Mouse (Mus musculus): ENCODE measurements around the gene Rasgrp4.
A peak's percentile ranks its signal among the peaks of the same experiment; 100 is the strongest.
"Not testable (repeated sequence)": the region's sequence is repeated elsewhere in the genome, so short reads cannot be mapped to it uniquely, and the experiment has no call there.

The Rasgrp4 gene

DNA sequence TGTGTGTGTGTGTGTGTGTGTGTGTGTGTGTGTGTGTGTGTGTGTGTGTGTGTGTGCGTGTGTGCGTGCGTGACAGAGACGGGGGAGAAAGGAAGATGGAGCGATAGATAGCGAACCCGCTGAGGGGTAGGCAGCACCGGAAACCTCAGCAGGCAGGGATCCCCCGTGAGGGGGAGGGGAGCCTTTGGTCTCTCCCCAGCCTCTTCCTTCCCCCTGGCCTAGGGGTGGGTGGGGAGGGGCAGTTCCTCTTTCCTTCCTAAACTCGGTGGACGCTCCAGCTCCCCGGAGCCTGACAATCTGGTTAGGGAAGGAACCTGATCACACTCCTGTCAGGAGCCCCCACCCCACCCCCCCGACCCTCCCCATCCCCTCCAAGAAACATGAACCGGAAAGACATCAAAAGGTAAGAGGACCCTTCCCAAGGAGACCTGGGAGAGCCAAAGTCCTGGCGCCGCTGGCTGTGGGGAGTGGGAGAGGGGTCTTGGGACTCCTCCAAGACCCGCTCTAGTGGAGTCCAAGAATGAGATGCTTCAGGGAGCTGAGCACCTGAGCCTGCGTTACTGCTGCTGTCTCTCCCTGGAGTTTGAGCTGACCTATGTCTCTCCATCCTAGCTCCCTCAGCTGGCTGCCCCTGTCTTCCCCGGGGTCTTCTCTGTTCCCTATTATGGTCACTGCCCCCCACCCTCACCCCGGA is at the start of gene Rasgrp4:
Gene Rasgrp4 (plus strand): TSS at position 159 of the 694 bp plus-strand sequence.
- peak; percentile 33 for DNase-seq

DNA sequence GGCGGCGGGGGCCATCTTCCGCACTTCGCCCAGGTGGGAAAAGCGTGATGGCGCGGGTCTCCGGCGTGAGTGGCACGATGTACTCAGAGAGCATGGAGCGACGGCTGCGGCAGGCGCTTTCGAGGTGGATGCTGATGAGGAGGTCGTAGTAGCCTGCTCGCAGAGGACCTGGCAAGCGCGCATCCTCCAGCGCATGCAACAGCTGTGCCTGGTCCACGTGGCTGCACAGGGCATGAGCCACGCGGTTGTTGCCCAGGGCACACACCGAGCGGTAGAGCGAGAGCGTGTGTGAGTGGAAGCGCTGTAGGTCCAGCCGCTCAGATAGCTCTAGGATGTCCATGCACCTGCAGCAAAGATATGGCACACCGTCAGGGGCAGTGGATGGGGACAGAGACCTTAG is 48.7 kb upstream of the Rasgrp4 start:
- no peak for DNase-seq

DNA sequence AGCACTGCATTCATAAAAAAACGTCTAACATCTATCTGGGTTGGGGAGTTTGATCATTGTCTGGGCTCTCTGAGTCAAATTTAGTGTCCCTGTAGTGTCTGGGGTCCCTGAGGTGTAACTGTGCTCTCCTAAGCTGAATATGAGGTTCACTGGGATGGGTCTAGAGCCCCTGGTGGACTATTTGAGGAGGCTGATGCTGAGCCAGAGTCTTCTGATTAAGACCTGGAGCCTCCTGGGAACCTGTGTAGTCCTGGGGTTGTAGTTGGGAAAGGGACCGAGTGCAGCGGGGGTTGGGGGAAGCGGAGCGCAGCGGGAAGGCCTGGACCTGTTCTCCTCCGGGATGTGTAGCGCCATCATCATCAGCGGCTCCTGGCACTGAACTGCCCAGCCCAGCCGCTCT is 47.7 kb upstream of the Rasgrp4 start:
- DNase-seq, result no peak

DNA sequence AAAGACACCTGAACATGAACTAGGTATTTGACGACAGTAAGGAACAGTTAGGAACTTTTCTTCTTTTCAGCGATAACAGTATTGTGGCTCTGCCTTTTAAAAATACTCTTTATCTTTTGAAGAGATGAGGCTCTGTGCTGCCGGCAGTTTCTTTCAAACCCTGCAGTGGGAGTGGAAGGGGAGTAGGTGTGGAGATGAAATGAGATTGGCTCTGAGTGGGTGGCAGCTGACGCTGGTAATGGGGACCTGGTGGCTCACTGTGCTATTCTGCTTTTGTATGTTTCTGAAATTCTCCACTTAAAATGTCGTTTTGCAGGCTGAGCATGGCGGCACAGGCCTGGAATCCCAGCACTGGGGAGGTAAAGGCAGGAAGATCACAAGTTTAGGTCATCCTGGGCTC is 45.8 kb upstream of the Rasgrp4 start:
- DNase-seq, result no peak

DNA sequence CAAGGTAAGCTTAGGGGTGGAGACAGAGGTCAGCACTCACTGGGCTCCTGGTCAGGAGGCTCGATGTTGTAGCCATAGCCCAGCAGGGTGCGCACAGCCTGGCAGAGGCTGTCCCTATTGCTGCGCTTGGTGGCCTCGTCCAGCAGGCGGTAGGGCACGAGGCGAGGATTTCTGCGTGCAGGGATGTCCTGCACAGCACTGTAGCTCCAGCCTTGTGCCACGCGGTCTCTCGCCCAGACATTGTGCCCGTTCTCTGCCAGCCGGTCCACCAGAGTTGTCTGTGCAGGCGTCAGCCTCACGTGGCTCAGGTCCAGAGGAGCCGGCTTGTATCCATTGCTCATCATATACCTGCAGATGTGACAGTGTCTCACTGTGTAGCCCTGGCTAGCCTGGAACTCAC is 37.5 kb upstream of the Rasgrp4 start:
- no peak for DNase-seq

DNA sequence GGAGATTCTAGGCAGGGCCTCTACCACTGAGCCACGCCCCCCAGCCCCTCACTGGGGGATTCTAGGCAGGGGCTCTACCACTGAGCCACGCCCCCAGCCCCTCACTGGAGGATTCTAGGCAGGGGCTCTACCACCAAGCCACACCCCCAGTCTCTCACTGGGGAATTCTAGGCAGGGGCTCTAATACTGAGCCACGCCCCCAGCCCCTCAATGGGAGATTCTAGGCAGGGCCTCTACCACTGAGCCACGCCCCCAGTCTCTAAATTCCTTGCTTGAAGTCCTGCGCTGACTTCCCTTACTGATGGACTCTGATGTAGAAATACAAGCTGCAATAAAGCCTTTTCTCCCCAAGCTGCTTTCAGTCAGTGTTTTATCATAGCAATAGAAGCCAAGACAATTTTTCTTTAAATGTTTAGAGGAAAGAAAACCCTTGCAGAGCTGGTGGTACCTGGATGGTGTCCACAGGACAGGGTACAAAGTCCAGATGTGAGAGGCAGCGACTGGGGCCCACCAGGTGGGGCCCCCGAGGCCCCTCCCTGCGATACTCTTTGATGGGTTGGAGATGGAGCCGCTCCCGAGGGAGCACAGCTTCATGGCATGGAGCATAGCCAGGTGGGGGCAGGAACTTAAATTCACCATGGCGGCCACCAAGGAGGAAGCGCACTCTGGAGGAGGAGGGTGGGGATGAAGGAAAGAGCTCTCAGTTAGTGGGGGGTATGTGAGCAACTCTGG is 33.2 kb upstream of the Rasgrp4 start:
- no peak for DNase-seq

DNA sequence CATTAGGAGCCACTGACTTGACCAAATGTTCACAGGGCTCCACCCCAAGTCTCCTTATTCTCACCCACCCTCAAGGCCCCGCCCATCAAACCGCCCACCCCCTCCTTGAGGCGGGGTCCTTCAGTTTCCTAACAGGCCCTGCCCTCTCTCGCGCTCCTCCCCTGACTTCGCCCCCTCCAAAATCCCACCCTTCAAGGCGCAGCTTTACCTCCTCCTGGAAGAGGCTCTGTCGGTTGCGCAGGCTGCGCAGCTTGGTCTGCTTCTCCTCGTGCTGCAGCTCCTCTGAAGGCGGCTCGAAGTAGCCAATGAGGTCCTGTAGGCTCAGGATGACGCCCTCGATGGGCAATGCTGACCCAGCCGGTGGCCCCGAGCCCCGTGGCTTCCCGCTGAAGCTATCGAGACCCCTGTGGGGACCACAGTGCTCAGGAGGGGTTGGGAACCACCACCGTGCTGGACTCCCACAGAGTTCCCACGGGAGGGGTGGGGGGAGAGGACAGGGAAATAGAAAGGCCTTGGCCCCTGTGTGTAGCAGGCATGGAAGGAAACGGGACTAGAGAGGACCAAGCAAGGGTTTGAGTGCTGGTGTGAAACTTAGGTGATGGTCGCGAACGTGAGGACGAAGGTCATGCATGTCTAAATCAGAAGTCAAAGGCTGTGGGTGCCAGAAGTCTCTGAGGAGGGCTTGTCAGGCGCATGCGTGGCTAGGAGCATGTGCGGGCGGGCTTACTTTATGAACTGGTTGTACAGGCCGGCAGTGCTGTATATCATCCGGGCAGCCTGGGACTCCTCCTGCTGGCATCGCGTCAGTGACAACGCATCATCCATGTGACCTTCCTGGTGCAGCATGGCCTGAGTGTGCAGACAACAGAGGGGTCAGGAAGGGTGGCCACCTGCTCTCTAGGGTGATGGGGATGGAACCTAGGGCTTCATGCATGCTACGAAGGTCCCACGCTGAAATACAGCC is 25.4 kb upstream of the Rasgrp4 start:
- DNase-seq, result peak; percentile 55

DNA sequence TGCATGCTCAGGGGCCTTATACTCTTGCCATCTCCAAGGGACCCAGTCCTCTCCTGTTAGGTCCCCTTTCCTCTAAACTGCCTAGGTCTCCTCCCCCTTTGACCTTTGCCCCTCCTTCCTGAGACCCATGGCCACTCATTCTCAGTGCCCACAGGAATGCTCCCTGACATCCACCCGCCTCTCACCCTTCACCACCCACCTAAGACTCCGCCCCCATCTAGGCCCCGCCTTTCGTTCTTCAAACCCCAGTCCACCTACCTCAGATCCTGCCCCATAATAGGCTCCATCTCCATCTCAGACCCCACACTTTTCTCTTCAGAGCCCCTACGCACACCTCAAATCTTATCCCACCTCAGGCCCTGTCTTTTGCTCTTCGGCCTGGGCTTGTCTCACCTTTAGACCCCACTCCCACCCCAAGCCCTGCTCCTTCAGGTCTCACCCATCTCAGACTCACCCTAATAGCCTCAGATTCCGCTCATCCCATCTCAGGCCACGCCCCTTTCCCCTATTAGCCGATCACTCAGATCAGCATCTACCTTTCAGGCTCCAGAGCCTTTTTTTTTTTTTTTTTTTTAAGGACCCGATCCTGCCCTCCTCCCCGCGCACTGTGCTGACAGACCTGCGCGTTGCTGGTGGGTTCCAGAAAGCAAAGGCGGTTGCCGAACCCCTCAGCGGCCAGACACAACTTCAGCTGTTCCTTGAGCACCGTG is 16.4 kb upstream of the Rasgrp4 start:
- DNase-seq, result no peak

DNA sequence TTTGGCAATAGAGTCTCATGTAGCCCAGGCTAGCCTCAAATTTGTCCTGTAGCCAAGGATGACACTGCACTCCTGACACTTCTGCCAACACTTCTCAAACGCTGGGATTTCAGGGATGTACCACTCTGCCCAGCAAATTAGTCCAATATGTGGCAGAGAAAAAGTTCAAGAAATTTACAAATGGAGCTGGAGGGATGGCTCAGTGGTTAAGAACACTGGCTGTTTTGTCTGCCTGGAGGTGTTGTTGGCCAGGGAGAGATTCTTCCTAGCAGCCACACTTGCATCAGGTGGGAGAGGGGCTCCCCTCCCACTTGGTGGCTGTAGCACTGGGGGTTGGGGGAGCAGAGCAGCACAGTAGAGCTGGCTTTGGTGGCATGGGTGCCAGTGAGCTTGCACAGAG is 15.1 kb upstream of the Rasgrp4 start:
- DNase-seq, result no peak

DNA sequence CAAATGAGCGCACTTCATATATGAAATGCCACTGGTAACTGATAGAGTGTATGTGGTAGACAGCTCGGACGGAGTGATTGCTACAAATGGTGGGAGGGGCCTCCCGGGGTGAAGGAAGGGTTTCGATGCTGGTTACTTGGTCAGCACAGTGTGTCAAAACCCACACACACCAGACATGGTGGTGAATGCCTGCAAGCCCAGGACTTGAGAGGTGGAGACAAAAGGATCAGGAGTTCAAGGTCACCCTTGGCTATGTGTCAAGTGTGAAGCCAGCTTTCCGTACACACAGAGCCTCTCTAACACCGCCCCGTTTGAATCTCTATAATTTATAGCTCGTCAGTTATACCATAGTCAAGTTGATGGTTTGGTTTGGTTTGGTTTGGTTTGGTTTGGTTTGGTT is 11.8 kb upstream of the Rasgrp4 start:
- DNase-seq, result no peak

DNA sequence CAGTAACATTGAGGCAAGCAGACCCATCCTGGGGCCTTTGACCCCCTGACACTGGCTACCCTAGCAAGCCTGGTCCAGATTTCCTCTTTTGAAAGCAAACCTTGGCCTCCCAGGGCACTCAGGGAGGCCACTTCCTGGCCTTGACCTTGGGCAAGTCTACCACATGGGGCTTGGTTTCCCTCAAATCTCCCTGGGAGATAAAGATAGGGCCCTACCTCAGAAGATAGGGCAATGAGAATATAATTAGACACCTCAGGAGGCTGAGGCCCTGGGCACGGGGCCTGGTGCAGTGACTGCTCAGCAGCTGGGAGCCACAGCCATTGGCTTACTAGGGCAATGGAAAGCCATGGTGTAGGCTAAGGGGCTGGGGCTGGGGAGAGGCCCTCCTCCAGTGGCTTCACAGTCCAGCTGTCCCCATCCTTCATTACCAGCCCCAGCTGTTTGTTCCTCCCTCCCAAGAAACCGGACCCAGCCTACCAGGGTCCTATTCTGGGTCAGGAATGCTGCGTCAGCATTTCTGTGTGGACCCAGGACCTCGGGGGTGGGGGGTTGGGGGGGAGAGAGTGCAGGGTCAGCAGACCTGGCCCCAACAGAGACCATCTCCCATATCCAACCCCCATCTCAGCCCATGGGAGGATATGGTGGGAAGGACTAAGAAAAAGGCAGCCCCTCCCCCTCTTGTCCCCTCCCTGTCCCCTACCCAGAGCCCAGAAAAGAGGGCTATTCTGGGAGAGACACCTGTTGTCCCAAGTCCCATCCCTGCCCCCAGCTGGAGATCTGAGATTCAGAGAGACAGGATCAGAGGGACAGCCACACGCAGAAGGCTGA is 10.9 kb upstream of the Rasgrp4 start:
- no peak for DNase-seq

DNA sequence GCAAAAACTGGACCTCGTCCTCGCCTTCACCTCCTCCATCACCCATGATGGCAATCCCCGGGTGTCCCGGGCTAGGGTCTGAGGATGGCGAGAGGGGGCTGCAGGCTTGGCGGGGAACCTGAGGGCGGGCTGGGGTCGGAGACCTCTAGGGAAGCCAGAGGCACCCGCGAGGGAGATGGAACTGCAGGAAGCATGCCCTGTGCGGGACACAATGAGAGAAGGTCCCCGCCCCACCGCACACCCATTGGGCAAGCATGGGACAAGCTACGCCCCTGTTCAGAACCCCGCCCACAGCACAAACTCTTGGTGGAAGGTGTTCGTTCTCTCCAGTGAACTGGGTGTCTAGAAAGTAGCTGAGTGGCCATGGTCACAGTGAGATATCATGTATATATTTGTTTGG is 9.7 kb upstream of the Rasgrp4 start, which contains the start of gene Ryr1:
Gene Ryr1 (minus strand): TSS at position 210 of the 400 bp plus-strand sequence.
- DNase-seq, result no peak

DNA sequence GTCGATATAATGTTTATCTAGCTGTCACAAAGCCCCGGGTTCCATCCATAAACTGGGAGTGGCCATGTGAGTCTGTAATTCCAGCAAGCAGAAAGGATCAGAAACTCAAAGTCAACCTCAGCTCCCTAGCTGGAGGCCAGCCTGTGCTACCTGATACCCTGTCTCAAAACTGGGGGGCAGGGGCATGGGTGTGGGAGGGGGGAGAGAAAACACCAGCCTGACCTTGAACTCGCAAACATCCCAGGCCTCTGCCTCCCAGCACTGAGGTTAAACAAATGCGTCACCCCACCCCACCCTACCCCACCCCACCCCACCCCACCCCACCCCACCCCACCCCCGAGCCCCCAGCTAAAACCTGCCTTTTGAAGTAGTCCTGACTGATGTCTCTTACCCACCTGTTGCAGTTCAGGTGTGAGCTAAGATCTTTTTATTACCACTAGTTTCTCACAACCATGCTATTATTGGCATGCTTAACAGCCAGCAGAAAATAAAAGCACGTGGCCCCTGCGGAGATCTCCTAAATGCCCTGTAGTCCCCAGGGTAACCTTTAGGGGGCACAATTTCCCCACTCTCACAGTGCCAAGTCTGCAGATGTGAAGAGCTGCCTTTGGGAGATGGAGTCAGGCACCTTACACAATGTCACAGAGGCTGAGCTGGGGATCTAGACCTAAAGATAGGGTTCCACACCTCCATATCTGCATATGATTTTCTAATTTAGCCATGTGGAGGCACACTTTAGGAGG is 8.3 kb upstream of the Rasgrp4 start:
- peak; percentile 27 for DNase-seq

DNA sequence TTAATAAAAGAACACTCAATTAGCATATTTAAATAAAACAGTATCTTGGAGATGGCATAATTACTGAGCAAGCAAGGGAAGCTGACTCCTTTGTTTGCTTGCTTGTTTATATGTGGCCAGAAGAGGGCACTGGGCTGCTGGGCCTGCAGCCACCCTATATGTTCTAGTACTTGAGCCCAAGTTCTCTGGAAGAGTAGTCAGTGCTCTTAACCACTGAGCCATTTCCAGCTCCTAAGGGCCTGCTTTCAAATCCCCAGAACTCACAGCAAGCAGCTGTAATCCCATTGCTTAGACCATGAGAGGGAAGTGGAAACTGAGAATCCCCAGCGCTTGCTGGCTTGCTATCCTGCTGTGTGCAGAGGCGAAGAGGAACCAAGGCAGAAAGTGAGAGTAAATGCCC is 5.9 kb upstream of the Rasgrp4 start:
- no peak for DNase-seq

DNA sequence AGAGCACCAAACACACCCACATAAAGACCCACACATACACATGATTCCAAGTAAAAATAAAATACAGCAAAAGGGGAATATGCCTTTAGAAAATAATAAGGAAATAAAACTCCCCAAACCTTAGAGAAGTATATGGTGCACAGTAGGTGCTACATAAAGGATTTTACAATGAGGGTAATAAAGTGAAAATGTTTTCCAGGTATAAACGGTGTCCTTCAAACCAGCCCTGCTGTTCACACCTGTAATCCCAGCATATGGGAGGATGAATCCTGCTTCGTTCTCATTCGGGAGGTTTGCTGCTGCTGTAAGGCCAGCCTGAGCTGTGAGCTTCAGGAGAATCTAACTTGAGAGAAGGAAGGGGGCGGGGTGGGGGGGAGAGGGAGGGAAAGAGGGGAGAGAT is 421 bp upstream of the Rasgrp4 start:
- DNase-seq, result no peak

DNA sequence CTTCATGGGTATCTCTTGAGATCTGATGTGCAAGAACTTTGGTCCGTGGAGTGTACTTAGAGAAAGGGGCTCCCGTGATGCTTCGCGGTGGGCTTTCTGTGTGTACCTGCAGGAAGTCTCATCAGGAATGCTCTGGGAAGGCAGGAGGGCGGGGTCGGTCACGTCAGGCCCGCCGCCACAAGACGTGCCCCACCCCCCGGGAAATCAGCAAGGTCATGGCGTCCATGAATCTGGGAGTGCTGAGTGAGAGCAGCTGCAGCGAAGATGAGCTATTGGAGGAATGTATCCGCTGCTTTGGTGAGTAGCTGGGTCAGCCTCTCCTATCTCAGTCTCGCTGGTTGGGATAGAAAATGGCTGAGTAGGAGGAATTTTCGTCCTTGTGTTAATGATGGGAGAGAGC is 2.8 kb downstream of the Rasgrp4 start:
- DNase-seq, result no peak

DNA sequence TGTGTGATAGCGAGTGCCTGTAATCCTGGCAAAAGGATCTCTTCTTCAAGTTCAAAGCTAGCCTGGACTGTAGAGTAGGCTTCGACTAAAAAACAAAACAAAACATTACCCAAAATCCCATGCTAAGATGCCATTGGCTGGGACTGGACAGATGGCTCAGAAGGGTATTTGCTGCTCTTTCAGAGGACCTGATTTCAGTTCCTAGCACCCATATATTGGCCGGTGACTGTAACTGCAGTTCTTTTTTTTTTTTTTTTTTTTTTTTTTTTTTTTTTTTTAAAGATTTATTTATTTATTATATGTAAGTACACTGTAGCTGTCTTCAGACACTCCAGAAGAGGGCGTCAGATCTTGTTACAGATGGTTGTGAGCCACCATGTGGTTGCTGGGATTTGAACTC is 4.6 kb downstream of the Rasgrp4 start:
- DNase-seq, result not testable (repeated sequence)

DNA sequence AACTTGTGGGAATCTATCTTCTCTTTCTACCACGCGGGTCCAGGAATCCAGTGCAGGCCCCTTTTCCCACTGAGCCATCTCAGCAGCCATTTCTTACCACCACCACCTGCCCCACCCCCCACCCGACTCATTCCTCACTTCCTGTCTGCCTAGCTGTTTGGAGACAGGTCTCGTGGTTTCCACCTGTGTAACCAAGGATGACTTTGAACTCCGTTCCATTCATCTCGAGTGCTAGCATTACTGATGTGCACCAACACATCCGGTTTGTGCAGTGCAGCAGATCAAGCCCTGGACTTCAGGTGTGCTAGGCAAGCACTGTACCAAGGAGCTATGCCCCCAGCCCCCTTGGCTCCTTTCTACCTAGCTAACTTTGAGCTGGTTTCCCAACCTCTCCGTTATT is 6.8 kb downstream of the Rasgrp4 start:
- no peak for DNase-seq

DNA sequence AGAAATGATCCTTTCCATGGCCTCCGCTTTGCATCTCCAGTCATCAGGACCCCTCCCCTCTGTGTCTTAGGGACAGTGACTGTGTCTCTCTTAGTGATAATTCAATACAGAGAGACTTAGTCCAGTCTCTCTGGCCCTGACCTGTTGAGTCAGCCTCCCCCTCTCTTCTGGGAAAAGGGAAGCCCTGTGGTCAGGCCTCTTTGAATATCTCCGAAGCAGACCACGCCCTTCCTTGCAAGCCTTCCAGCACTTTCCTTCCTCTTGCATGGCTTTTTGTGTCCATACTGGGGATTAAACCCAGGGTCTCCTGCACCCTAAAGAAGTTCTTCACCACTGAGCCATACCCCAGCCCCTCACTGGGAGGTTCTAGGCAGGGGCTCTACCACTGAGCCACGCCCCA is 9.4 kb downstream of the Rasgrp4 start:
- no peak for DNase-seq

DNA sequence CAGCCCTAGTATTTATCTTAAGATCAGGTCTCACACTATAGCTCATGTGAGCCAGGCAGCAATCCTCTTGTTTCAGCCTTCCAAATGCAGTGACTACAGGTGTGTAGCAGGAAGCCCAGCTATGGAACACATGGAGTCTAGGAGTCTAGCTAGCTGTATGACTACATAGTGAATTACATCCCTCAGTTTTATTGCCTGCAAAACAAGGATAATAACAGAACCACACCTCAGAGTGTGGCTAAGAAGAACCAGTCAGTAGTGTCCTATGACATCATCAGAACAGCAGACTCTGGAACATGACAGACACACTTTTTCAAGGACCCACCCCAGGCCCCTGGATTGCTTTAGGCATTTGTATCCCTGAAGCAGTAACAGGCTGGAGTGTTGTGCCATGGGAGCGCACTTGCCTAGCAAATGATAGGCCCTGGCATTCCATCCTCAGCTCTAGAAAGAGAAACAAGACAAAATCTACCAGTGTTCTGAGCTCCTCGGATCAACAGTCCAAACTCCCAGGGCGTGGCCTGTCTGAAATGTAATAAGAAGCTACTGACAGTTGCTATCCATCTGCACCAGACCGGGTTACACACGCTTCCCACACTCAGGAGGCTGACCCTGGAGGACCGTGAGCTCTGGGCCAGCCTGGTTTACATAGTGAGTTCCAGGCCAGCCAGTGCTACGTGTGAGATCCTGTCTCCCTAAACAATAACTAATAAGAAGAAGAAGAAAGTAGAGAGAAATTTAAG is 12.1 kb downstream of the Rasgrp4 start:
- DNase-seq, result no peak

Measured in right cerebral cortex, postnatal 14 days (tissue).